In the genomic region with DNA sequence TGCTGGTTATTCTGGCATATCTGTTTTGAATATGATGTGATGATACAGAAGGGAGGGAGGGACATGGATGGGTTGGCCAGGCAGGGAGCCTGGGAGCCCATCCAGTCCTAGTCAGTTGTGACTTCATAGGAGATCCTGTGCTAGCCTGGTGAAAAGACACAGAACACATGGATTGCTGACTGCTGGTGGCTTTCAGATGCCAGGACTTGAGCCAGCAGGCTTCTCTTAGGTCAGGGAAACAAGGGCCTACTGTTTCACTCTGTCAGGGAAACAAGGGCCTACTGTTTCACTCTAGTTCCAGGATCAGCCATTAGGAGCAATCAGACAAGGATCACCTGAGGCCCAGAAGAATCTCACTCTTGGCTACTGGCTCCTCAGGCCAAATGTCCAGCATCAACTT, we compare ENCODE assay signal across 27 mouse cellular contexts. TPM values are rescaled to one million over a fixed set of nuclear protein-coding genes. Genes with fewer than 3 reads are reported as not detected.
A peak's percentile ranks its signal among the peaks of the same experiment; 100 is the strongest.
DNase-seq lines count a peak whose midpoint lies in the region; ATAC-seq and TF ChIP-seq lines count a peak whose summit lies in the region.
"Had no signal": no experiment of that assay in that cellular context is flagged by ENCODE, and none has a peak within 500 bp of the region (broad histone marks: within the 10 kb centered on the region; RNA-seq: fewer than 3 reads in every experiment).

No protein-coding gene starts in this region.

- no peaks in the 10 kb centered on the region for H3K4me1 ChIP-seq in embryonic facial prominence, embryonic 14.5 days (ENCODE audit: control insufficient read depth, insufficient read depth, low read length)
- H3K4me1 ChIP-seq in embryonic facial prominence, embryonic 10.5 days: peaks cover 3% of the 10 kb centered on the region; the same call in 1 of the 2 replicates
- H3K4me1 ChIP-seq in heart, postnatal 0 days (ENCODE audit: control insufficient read depth, insufficient read depth): no peaks in the 10 kb centered on the region
- no peaks in the 10 kb centered on the region for H3K4me1 ChIP-seq in heart, embryonic 11.5 days (ENCODE audit: control insufficient read depth, insufficient read depth, low read length)
- H3K4me1 ChIP-seq in stomach, embryonic 14.5 days (ENCODE audit: control insufficient read depth, insufficient read depth, low read length): no peaks in the 10 kb centered on the region
- no peaks in the 10 kb centered on the region for H3K4me1 ChIP-seq in stomach, postnatal 0 days (replicated peaks; ENCODE audit: control insufficient read depth, insufficient read depth)
- H3K4me1 ChIP-seq: forebrain, embryonic 12.5 days; midbrain, embryonic 15.5 days; neural tube, embryonic 13.5 days; stomach, embryonic 15.5 days had no signal

- no peaks in the 10 kb centered on the region for H3K36me3 ChIP-seq in embryonic facial prominence, embryonic 14.5 days (ENCODE audit: control insufficient read depth, insufficient read depth, low read length)
- 0 out of 2 replicates have a peak, but pooled peaks cover 10% of the 10 kb centered on the region for H3K36me3 ChIP-seq in embryonic facial prominence, embryonic 10.5 days (replicated peaks)
- H3K36me3 ChIP-seq in heart, postnatal 0 days (replicated peaks; ENCODE audit: control insufficient read depth, insufficient read depth, low read length): no peaks in the 10 kb centered on the region
- no peaks in the 10 kb centered on the region for H3K36me3 ChIP-seq in heart, embryonic 11.5 days (ENCODE audit: control insufficient read depth, insufficient read depth, low read length)
- H3K36me3 ChIP-seq in stomach, embryonic 14.5 days (ENCODE audit: control insufficient read depth, insufficient read depth, low read length): no peaks in the 10 kb centered on the region
- H3K36me3 ChIP-seq in stomach, postnatal 0 days (ENCODE audit: control insufficient read depth, insufficient read depth, low read length): no peaks in the 10 kb centered on the region
- H3K36me3 ChIP-seq: midbrain, embryonic 15.5 days; neural tube, embryonic 13.5 days; stomach, embryonic 15.5 days had no signal

- TF ChIP-seq EP300 in heart, postnatal 0 days (IDR thresholded peaks at IDR 0.05; ENCODE audit: low read depth): no peak
- no peak for TF ChIP-seq EP300 in stomach, postnatal 0 days (optimal IDR thresholded peaks at IDR 0.05)

- ATAC-seq in embryonic facial prominence, embryonic 14.5 days (ENCODE audit: low read depth): no peak
- ATAC-seq in heart, postnatal 0 days (ENCODE audit: insufficient read depth, low read depth): 0 out of 2 replicates have a peak, but pooled peaks have one; percentile 30
- no peak for ATAC-seq in heart, embryonic 11.5 days (replicated peaks; ENCODE audit: insufficient number of reproducible peaks, low FRiP score, low TSS enrichment)
- ATAC-seq in stomach, embryonic 14.5 days (ENCODE audit: insufficient number of reproducible peaks, insufficient read depth, low FRiP score, low read depth): no peak
- ATAC-seq in stomach, postnatal 0 days (ENCODE audit: low FRiP score, low TSS enrichment): no peak
- ATAC-seq: liver, postnatal 0 days; lung, postnatal 0 days; midbrain, embryonic 15.5 days had no signal

- no peak for TF ChIP-seq CTCF in heart, postnatal 0 days (IDR thresholded peaks at IDR 0.05; ENCODE audit: low read depth)
- TF ChIP-seq CTCF in stomach, postnatal 0 days (IDR thresholded peaks at IDR 0.05; ENCODE audit: low read depth): no peak

- H3K4me2 ChIP-seq in embryonic facial prominence, embryonic 14.5 days (ENCODE audit: low read depth, low read length): no peak overlapping the region
- no peak overlapping the region for H3K4me2 ChIP-seq in heart, postnatal 0 days (ENCODE audit: low read depth, low read length)
- H3K4me2 ChIP-seq in heart, embryonic 11.5 days: no peak overlapping the region
- no peak overlapping the region for H3K4me2 ChIP-seq in stomach, embryonic 14.5 days (replicated peaks; ENCODE audit: low read depth, low read length)
- H3K4me2 ChIP-seq in stomach, postnatal 0 days (replicated peaks; ENCODE audit: low read depth): no peak overlapping the region
- H3K4me2 ChIP-seq: forebrain, embryonic 12.5 days; heart, embryonic 13.5 days; liver, embryonic 11.5 days; midbrain, embryonic 15.5 days; neural tube, embryonic 13.5 days; stomach, embryonic 15.5 days had no signal

- no peaks in the 10 kb centered on the region for H3K27me3 ChIP-seq in embryonic facial prominence, embryonic 14.5 days (replicated peaks; ENCODE audit: control insufficient read depth, insufficient read depth, low read length)
- no peaks in the 10 kb centered on the region for H3K27me3 ChIP-seq in embryonic facial prominence, embryonic 10.5 days (replicated peaks; ENCODE audit: low read depth, poor library complexity, severe bottlenecking)
- no peaks in the 10 kb centered on the region for H3K27me3 ChIP-seq in heart, postnatal 0 days (ENCODE audit: control insufficient read depth, insufficient read depth, low read length)
- H3K27me3 ChIP-seq in heart, embryonic 11.5 days (ENCODE audit: control insufficient read depth, insufficient read depth, low read length): no peaks in the 10 kb centered on the region
- H3K27me3 ChIP-seq in stomach, embryonic 14.5 days (ENCODE audit: control insufficient read depth, insufficient read depth, low read length): no peaks in the 10 kb centered on the region
- H3K27me3 ChIP-seq in stomach, postnatal 0 days (ENCODE audit: control insufficient read depth, insufficient read depth, low read length): no peaks in the 10 kb centered on the region
- H3K27me3 ChIP-seq: forebrain, embryonic 12.5 days; heart, embryonic 13.5 days; midbrain, embryonic 15.5 days; neural tube, embryonic 13.5 days; stomach, embryonic 15.5 days had no signal

- H3K4me3 ChIP-seq in embryonic facial prominence, embryonic 14.5 days (ENCODE audit: low read depth, low read length): no peak overlapping the region
- H3K4me3 ChIP-seq in embryonic facial prominence, embryonic 10.5 days: no peak overlapping the region
- no peak overlapping the region for H3K4me3 ChIP-seq in heart, postnatal 0 days (ENCODE audit: low read depth, low read length)
- H3K4me3 ChIP-seq in heart, embryonic 11.5 days (ENCODE audit: low read depth, low read length): no peak overlapping the region
- H3K4me3 ChIP-seq in stomach, embryonic 14.5 days (ENCODE audit: low read depth, low read length): no peak overlapping the region
- no peak overlapping the region for H3K4me3 ChIP-seq in stomach, postnatal 0 days (ENCODE audit: low read depth, low read length)
- H3K4me3 ChIP-seq: forebrain, embryonic 12.5 days; heart, embryonic 13.5 days; hindbrain, embryonic 10.5 days; midbrain, embryonic 15.5 days; myocyte; neural tube, embryonic 13.5 days; stomach, embryonic 15.5 days had no signal

- no peaks in the 10 kb centered on the region for H3K9me3 ChIP-seq in embryonic facial prominence, embryonic 14.5 days (ENCODE audit: control insufficient read depth, low read length)
- H3K9me3 ChIP-seq in embryonic facial prominence, embryonic 10.5 days: no peaks in the 10 kb centered on the region
- H3K9me3 ChIP-seq in heart, postnatal 0 days (replicated peaks; ENCODE audit: control insufficient read depth, low read length): 0 out of 2 replicates have a peak, but pooled peaks cover 5% of the 10 kb centered on the region
- no peaks in the 10 kb centered on the region for H3K9me3 ChIP-seq in heart, embryonic 11.5 days (replicated peaks; ENCODE audit: control insufficient read depth, low read length)
- H3K9me3 ChIP-seq in stomach, embryonic 14.5 days (ENCODE audit: control insufficient read depth, low read depth, low read length): no peaks in the 10 kb centered on the region
- H3K9me3 ChIP-seq in stomach, postnatal 0 days (ENCODE audit: control insufficient read depth, low read length): no peaks in the 10 kb centered on the region
- H3K9me3 ChIP-seq: forebrain, embryonic 12.5 days; hindbrain, embryonic 10.5 days; midbrain, embryonic 15.5 days; neural tube, embryonic 13.5 days; stomach, embryonic 15.5 days had no signal

- peak; percentile 7 for DNase-seq in embryonic facial prominence, embryonic 14.5 days (ENCODE audit: low spot score)
- DNase-seq in embryonic facial prominence, embryonic 10.5 days (ENCODE audit: low spot score): no peak
- DNase-seq in heart, postnatal 0 days (ENCODE audit: low spot score): no peak
- no peak for DNase-seq in stomach, postnatal 0 days (ENCODE audit: low spot score)
- no peak for DNase-seq in gastrocnemius, postnatal 14 days
- DNase-seq: adrenal gland, postnatal 25 days; cerebellum, adult 9-11 months; gastrocnemius, postnatal 25 days; kidney, adult 18-20 months; left cerebral cortex, postnatal 4 days; liver, postnatal 0 days; retina, postnatal 1 day; thymus, adult 18-20 months; thymus, postnatal 36 days had no signal

- no peak overlapping the region for H3K27ac ChIP-seq in embryonic facial prominence, embryonic 14.5 days (replicated peaks; ENCODE audit: low read depth, low read length)
- no peak overlapping the region for H3K27ac ChIP-seq in embryonic facial prominence, embryonic 10.5 days (replicated peaks)
- H3K27ac ChIP-seq in heart, postnatal 0 days (ENCODE audit: low read depth): no peak overlapping the region
- H3K27ac ChIP-seq in heart, embryonic 11.5 days (ENCODE audit: low read depth, low read length): no peak overlapping the region
- peak overlapping the region; percentile 22; the same call in 1 of the 2 replicates for H3K27ac ChIP-seq in stomach, embryonic 14.5 days (ENCODE audit: low read length)
- no peak overlapping the region for H3K27ac ChIP-seq in stomach, postnatal 0 days (replicated peaks)
- H3K27ac ChIP-seq: forebrain, embryonic 12.5 days; heart, embryonic 13.5 days; hindbrain, embryonic 10.5 days; kidney, postnatal 0 days; macrophage; midbrain, embryonic 15.5 days; neural tube, embryonic 13.5 days; stomach, embryonic 15.5 days had no signal

- intact Hi-C loops in gastrocnemius, postnatal 14 days (cut with DNase I; ENCODE audit: low total_unique reads): no loop called here

- no peak overlapping the region for H3K9ac ChIP-seq in embryonic facial prominence, embryonic 14.5 days (ENCODE audit: low read depth, low read length)
- H3K9ac ChIP-seq in heart, postnatal 0 days (replicated peaks; ENCODE audit: low read depth, low read length): no peak overlapping the region
- no peak overlapping the region for H3K9ac ChIP-seq in heart, embryonic 11.5 days (ENCODE audit: low read depth, low read length)
- H3K9ac ChIP-seq in stomach, embryonic 14.5 days (replicated peaks; ENCODE audit: low read depth, low read length): no peak overlapping the region
- no peak overlapping the region for H3K9ac ChIP-seq in stomach, postnatal 0 days (ENCODE audit: low read length)
- H3K9ac ChIP-seq: forebrain, embryonic 12.5 days; heart, embryonic 13.5 days; liver, postnatal 0 days; midbrain, embryonic 15.5 days; neural tube, embryonic 13.5 days; stomach, embryonic 15.5 days had no signal

RNA-seq across cellular contexts. Expression of gene Slc18a2, which starts 20.1 kb away (rescaled TPM):
- polyA plus RNA-seq in embryonic facial prominence, embryonic 14.5 days (2014; fragmentation: Nextera tagmentation; extraction: Ambion mirVana): 7.9 and 9.0 TPM in 2 replicates
- 11.2 and 12.8 TPM in 2 replicates for polyA plus RNA-seq in embryonic facial prominence, embryonic 10.5 days (2016; fragmentation: Nextera tagmentation; extraction: Ambion mirVana)
- 1.3 and 1.6 TPM in 2 replicates for total RNA-seq in heart, postnatal 0 days (2014; rRNA removed; ENCODE audit: low replicate concordance)
- polyA plus RNA-seq in heart, postnatal 0 days (2015; fragmentation: Nextera tagmentation; extraction: Ambion mirVana): 4.5 TPM in 2 replicates
- polyA plus RNA-seq in heart, embryonic 11.5 days (2014; fragmentation: Nextera tagmentation; extraction: Ambion mirVana): 9.2 and 10.3 TPM in 2 replicates
- polyA plus RNA-seq in stomach, embryonic 14.5 days (2014; fragmentation: Nextera tagmentation; extraction: Ambion mirVana): 15.2 and 16.0 TPM in 2 replicates
- polyA plus RNA-seq in stomach, postnatal 0 days (2015; fragmentation: Nextera tagmentation; extraction: Ambion mirVana): 4.6 and 5.1 TPM in 2 replicates
- under 1 TPM; 0.16 to 0.21 TPM for total RNA-seq in gastrocnemius, postnatal 14 days (2021)

RNA-seq across cellular contexts. Expression of gene Rps12-ps3, which starts 41.2 kb away (rescaled TPM):
- 31.0 and 42.8 TPM in 2 replicates for polyA plus RNA-seq in embryonic facial prominence, embryonic 14.5 days (2014; fragmentation: Nextera tagmentation; extraction: Ambion mirVana)
- 7.5 and 33.5 TPM in 2 replicates for polyA plus RNA-seq in embryonic facial prominence, embryonic 10.5 days (2016; fragmentation: Nextera tagmentation; extraction: Ambion mirVana)
- total RNA-seq in heart, postnatal 0 days (2014; rRNA removed; ENCODE audit: low replicate concordance): 112 and 123 TPM in 2 replicates
- polyA plus RNA-seq in heart, postnatal 0 days (2015; fragmentation: Nextera tagmentation; extraction: Ambion mirVana): 1.4 and 4.0 TPM in 2 replicates
- polyA plus RNA-seq in heart, embryonic 11.5 days (2014; fragmentation: Nextera tagmentation; extraction: Ambion mirVana): 24.2 and 35.1 TPM in 2 replicates
- polyA plus RNA-seq in stomach, embryonic 14.5 days (2014; fragmentation: Nextera tagmentation; extraction: Ambion mirVana): 30.0 and 53.3 TPM in 2 replicates
- 13.0 and 25.1 TPM in 2 replicates for polyA plus RNA-seq in stomach, postnatal 0 days (2015; fragmentation: Nextera tagmentation; extraction: Ambion mirVana)
- total RNA-seq in gastrocnemius, postnatal 14 days (2021): 100 to 1,000 TPM; 372 to 502 TPM
